Mouse (Mus musculus) stomach, postnatal 0 days (tissue): Measurements from ENCODE around the gene 3425401B19Rik. TPM values are rescaled to one million over a fixed set of nuclear protein-coding genes. Genes with fewer than 3 reads are reported as not detected.

Experiments
- ATAC-seq: fragments of 200-750 bp; cut with Nextera tagmentation; 2 replicates; pipeline ENCODE4 v1.8.0; 2017; ENCODE audit not compliant: low FRiP score, low TSS enrichment
- DNase-seq: peaks from one replicate; pipeline ENCODE4 v3.0.0-alpha.2; 2016; ENCODE audit warnings: low spot score
- H3K27ac ChIP-seq: fragments of 300-500 bp; sonication (generic); replicated peaks from 2 replicates; pipeline ENCODE4 v1.5.1; 2014; ENCODE audit warnings: mild to moderate bottlenecking, control low read depth
- H3K27me3 ChIP-seq: fragments of 300-500 bp; sonication (generic); 2 replicates; pipeline ENCODE4 v1.6.1; 2014; ENCODE audit warnings: low read length; ENCODE audit not compliant: control insufficient read depth, insufficient read depth
- H3K36me3 ChIP-seq: fragments of 300-500 bp; sonication (generic); 2 replicates; pipeline ENCODE4 v1.6.1; 2014; ENCODE audit warnings: low read length, mixed read lengths; ENCODE audit not compliant: control insufficient read depth, insufficient read depth
- H3K4me1 ChIP-seq: fragments of 300-500 bp; sonication (generic); replicated peaks from 2 replicates; pipeline ENCODE4 v1.6.1; 2014; ENCODE audit warnings: antibody characterized with exemption; ENCODE audit not compliant: control insufficient read depth, insufficient read depth
- H3K4me2 ChIP-seq: fragments of 300-500 bp; sonication (generic); replicated peaks from 2 replicates; pipeline ENCODE4 v1.6.1; 2014; ENCODE audit warnings: low read depth, mild to moderate bottlenecking, control low read depth, moderate library complexity
- H3K4me3 ChIP-seq: fragments of 300-500 bp; sonication (generic); 2 replicates; pipeline ENCODE4 v1.5.1; 2014; ENCODE audit warnings: low read depth, low read length, control low read depth
- H3K9ac ChIP-seq: fragments of 300-500 bp; sonication (generic); 2 replicates; pipeline ENCODE4 v1.6.1; 2014; ENCODE audit warnings: mild to moderate bottlenecking, low read length, control low read depth, mixed read lengths
- H3K9me3 ChIP-seq: fragments of 300-500 bp; sonication (generic); 2 replicates; pipeline ENCODE4 v1.6.1; 2016; ENCODE audit warnings: low read length; ENCODE audit not compliant: control insufficient read depth
- CTCF ChIP-seq: IDR thresholded peaks from 2 replicates; pipeline ENCODE4 v1.5.1; 2016; ENCODE audit warnings: antibody characterized with exemption, low read depth, mild to moderate bottlenecking, moderate library complexity
- EP300 ChIP-seq: optimal IDR thresholded peaks from 2 replicates; pipeline ENCODE3; 2016; ENCODE audit warnings: antibody characterized with exemption
- WGBS: fragments of 180-500 bp; shearing (Covaris S2); extraction: QIAGEN DNeasy Blood & Tissue Kit; methylation state at CpG from one replicate; pipeline ENCODE4 v1.1.7; 2014; 5-methylcytosine and 5-hydroxymethylcytosine counted together
- polyA plus RNA-seq: library from polyadenylated mRNA; unstranded; fragments of >200 nt; fragmentation: Nextera tagmentation; extraction: Ambion mirVana; gene quantifications from 2 replicates; pipeline ENCODE4 v1.2.1, GENCODE M21; 2015

Gene 3425401B19Rik
- polyA plus RNA-seq, 1 experiment from 2014 or later = 0.02 TPM

DNA sequence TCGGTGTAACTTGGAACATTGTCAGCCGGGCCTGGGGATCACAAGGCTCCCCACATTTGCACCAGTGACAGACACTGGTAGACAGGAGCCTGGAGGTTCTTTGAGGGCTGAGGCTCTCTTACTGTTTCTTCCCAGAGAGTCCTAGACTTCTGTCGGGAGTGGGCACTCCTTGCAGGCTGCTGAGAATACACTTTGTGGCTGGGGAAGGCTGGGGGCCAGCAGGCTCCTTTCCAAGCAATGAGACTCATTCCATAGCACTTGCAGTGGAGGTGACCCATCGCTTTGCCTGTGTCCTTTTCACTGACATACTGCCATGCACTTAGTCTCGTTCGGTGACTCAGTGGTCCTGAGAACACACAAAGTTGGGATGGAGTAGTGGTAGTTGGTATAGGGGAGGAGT, 30.0 kb upstream of the 3425401B19Rik start:
- WGBS = 84% methylated on average over 6 of the region's 6 CpGs
- no peak overlapping the region for H3K9ac ChIP-seq
- DNase-seq = no peak
- no peak overlapping the region for H3K27ac ChIP-seq
- H3K36me3 ChIP-seq = no peaks in the 10 kb centered on the region
- no peaks in the 10 kb centered on the region for H3K4me1 ChIP-seq
- no peaks in the 10 kb centered on the region for H3K27me3 ChIP-seq
- no peak overlapping the region for H3K4me2 ChIP-seq
- H3K4me3 ChIP-seq = no peak overlapping the region
- ATAC-seq = no peak
- TF ChIP-seq EP300 (no peak), CTCF (no peak)
- H3K9me3 ChIP-seq = no peaks in the 10 kb centered on the region

DNA sequence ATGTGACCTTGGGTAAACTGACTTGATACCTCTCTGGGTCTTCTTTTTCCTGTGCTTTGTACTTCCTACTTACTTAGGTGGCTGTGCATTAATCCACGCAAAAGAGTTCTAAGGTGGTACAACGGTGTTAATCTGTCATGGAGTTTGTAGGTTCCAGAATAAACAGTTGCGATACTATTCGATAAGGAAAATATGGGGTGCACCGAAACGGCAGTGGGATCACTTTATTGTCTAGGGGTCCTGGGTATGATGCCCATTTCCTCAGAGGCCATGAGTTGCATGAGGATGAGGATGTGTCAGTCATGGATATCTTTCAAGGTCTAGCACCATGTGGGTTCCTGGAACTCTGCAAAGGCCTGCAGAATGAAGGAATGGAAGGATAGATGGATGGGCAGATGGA, 24.8 kb upstream of the 3425401B19Rik start:
- Histone ChIP-seq H3K9me3 (no peaks in the 10 kb centered on the region), H3K27me3 (no peaks in the 10 kb centered on the region), H3K27ac (no peak overlapping the region), H3K4me2 (no peak overlapping the region), H3K36me3 (no peaks in the 10 kb centered on the region), H3K4me3 (no peak overlapping the region), H3K4me1 (no peaks in the 10 kb centered on the region), H3K9ac (no peak overlapping the region)
- DNase-seq = no peak
- WGBS = 91% methylated on average over 6 of the region's 6 CpGs
- ATAC-seq = no peak
- TF ChIP-seq EP300 (no peak), CTCF (no peak)

DNA sequence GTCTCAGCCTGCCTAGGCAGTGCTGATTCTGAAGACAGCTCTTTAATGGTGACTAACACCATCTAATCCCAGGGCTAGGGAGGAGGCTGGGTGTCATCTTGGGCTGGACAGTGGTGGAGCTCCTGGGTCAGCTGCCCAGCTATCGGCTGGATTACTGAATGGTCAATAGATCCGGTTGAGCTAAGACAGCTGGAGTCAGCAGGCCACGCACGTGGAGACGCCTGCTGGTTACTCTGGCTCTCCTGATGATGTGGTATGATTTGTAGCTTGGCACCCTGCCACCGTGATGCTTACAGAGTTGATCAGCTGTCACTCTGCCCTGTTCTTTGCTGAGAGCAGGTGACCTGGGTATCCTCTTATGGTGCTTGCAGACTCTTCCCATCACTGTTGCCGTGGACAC, 23.7 kb upstream of the 3425401B19Rik start:
- WGBS = 48% methylated on average over 7 of the region's 7 CpGs
- TF ChIP-seq CTCF (no peak), EP300 (no peak)

DNA sequence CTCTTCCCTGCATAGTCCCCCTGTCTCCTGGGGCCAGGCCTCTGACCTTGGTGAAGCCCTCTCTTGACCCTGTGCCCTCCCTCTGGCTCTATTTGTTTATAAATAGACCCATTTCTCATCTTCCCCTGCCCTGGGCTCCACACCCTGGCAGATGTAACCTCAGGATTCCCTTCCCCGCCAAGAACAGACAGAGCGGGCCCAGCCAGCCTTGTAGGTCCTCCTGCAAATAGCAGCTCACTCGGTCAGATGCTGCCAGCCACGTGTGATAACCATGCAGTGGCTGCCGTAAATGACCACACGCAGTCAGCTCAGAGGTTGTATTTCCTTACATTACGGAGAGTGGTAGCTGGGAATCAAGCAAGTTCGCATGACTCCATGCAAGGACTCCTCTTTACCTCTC, 22.8 kb upstream of the 3425401B19Rik start:
- Histone ChIP-seq H3K27me3 (no peaks in the 10 kb centered on the region), H3K36me3 (no peaks in the 10 kb centered on the region), H3K9me3 (no peaks in the 10 kb centered on the region), H3K4me1 (no peaks in the 10 kb centered on the region), H3K9ac (no peak overlapping the region), H3K27ac (no peak overlapping the region), H3K4me3 (no peak overlapping the region), H3K4me2 (no peak overlapping the region)
- 0 out of 2 replicates have a peak, but pooled peaks have one; percentile 24 for ATAC-seq
- 59% methylated on average over 8 of the region's 8 CpGs for WGBS
- no peak for DNase-seq
- no peak for TF ChIP-seq CTCF
- no peak for TF ChIP-seq EP300

More for the DNA sequence above, 23.7 kb upstream of the 3425401B19Rik start:
- no peak overlapping the region for H3K4me2 ChIP-seq
- H3K27ac ChIP-seq = no peak overlapping the region
- DNase-seq (no peak), ATAC-seq (0 out of 2 replicates have a peak, but pooled peaks have one; percentile 26)
- no peaks in the 10 kb centered on the region for H3K4me1 ChIP-seq
- no peak overlapping the region for H3K9ac ChIP-seq
- H3K4me3 ChIP-seq = no peak overlapping the region
- no peaks in the 10 kb centered on the region for H3K36me3 ChIP-seq
- no peaks in the 10 kb centered on the region for H3K9me3 ChIP-seq
- H3K27me3 ChIP-seq = no peaks in the 10 kb centered on the region

DNA sequence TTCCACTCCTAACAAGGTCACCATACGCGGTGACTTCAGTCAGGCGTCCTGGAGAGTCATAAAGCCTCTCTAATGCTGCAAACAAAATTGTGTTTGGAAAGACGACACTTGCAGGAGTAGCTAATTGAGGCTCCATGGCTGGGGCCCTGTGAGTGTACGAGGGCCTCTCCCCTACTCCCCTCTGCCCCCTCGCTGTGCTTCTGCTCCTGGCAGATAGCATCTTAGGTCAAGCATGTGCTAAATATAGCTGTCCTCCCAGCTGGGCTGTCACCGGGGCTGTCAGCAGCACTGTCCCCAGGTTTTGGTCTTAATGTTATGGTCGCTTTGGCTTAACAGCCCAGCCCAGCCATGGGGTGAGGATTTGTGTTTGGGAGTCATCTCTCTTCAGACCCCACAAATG, 15.9 kb upstream of the 3425401B19Rik start:
- DNase-seq (no peak), ATAC-seq (no peak)
- Histone ChIP-seq H3K4me1 (no peaks in the 10 kb centered on the region), H3K4me3 (no peak overlapping the region), H3K9ac (no peak overlapping the region), H3K4me2 (no peak overlapping the region), H3K27ac (no peak overlapping the region), H3K27me3 (no peaks in the 10 kb centered on the region), H3K9me3 (no peaks in the 10 kb centered on the region), H3K36me3 (no peaks in the 10 kb centered on the region)
- no peak for TF ChIP-seq EP300
- TF ChIP-seq CTCF = no peak
- 45% methylated on average over 8 of the region's 8 CpGs for WGBS

DNA sequence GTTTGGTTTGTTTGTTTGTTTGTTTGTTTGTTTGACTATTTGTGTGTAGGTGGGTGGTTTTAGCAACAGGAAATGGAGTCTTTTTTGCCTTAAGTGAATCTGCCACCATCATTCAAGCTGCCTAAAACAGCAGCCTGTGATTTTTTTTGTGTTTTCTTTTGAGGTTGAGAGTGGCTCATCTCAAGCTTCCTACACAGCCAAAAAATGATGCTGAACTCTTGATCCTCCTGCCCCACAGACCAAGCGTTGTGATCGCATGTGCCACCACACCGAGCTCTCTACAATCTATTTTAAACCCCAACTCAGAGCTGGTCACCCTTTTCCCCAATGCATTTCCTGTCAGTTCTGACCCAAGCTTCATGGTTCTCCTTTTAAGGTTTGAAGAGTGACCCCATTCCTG, 13.5 kb upstream of the 3425401B19Rik start:
- Histone ChIP-seq H3K9me3 (no peaks in the 10 kb centered on the region), H3K36me3 (no peaks in the 10 kb centered on the region), H3K4me2 (no peak overlapping the region), H3K4me1 (no peaks in the 10 kb centered on the region), H3K27ac (no peak overlapping the region), H3K9ac (no peak overlapping the region), H3K27me3 (no peaks in the 10 kb centered on the region), H3K4me3 (no peak overlapping the region)
- WGBS = 66% methylated on average over 3 of the region's 3 CpGs
- ATAC-seq (no peak), DNase-seq (no peak)
- TF ChIP-seq CTCF = no peak
- no peak for TF ChIP-seq EP300
